Mouse (Mus musculus): ENCODE measurements around the gene Emilin1. TPM values are rescaled to one million over a fixed set of nuclear protein-coding genes. Genes with fewer than 3 reads are reported as not detected.
A peak's percentile ranks its signal among the peaks of the same experiment; 100 is the strongest.

Emilin1 gene
- polyA plus RNA-seq, 1 experiment, result 0.50 TPM

DNA sequence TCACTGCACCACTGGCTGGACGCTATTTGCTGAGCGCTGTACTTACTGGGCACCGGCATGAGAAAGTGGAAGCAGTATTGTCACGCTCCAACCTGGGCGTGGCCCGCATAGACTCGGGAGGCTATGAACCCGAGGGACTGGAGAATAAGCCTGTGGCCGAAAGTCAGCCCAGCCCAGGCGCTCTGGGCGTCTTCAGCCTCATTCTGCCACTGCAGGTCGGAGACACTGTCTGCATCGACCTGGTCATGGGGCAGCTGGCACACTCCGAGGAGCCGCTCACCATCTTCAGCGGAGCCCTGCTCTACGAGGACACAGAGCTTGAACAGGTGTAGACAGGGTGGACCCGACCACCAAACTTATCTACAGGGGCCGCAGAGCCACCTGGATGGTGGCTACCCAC lies 7.4 kb downstream of the Emilin1 start:
- no peaks in the 10 kb centered on the region for H3K9me3 ChIP-seq (ENCODE audit: control insufficient read depth, low read length)
- peak overlapping the region; percentile 67 for H3K4me3 ChIP-seq (replicated peaks)
- TF ChIP-seq TAL1 (IDR thresholded peaks at IDR 0.05; ENCODE audit: low read length) (no peak), GATA1 (IDR thresholded peaks at IDR 0.05; ENCODE audit: low read length) (no peak)
- H3K27me3 ChIP-seq (ENCODE audit: control insufficient read depth), result no peaks in the 10 kb centered on the region
- H3K36me3 ChIP-seq (ENCODE audit: control insufficient read depth), result peaks cover 36% of the 10 kb centered on the region
- peaks cover 52% of the 10 kb centered on the region for H3K4me1 ChIP-seq (ENCODE audit: control insufficient read depth)

DNA sequence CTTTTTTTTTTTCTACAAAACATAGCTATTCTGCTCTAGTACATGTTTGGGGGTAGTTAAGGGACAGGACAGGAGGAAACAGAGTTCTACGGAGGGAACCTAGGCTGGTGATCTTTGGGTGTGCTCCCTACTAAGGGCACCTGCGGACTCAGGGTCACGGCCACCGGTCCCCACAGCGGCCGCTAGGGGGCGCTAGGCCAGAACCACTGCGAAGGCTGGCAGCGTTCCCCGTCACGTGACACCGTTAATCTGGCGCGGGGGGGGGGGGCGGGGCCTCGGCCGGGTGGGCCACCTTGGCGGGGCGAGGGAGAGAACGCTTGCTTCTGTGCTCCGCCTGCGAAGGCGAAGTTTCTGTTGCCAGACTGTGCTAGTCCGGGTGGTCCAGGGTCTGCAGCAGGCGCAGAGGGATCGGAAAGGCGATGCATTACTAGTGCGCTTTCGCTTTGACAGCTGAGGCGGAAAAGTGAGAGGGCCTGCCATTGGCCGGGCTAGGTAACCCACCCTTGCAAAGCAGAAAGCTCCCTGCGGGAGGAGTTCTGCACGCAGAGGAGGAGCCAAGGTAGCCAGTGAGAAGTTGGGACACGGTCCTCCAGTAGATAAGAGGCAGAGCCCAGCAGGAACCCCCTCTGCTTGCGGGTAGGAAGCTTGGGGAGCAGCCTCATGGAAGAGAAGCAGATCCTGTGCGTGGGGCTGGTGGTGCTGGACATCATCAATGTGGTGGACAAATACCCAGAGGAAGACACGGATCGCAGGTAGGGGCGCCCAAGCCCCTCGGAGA lies 8.2 kb downstream of the Emilin1 start, which contains the start of gene Khk:
Khk (plus strand) TSS at position 176 of the 778 bp plus-strand sequence.
- Histone ChIP-seq H3K9me3 (ENCODE audit: control insufficient read depth, low read length) (no peaks in the 10 kb centered on the region), H3K4me1 (ENCODE audit: control insufficient read depth) (peaks cover 44% of the 10 kb centered on the region), H3K36me3 (ENCODE audit: control insufficient read depth) (peaks cover 36% of the 10 kb centered on the region), H3K4me3 (replicated peaks) (peak within 1 kb of the TSS; percentile 67), H3K27me3 (ENCODE audit: control insufficient read depth) (no peaks in the 10 kb centered on the region)
- peak; percentile 35; the same call in 1 of the 2 replicates for TF ChIP-seq GATA1 (IDR thresholded peaks at IDR 0.05; ENCODE audit: low read length)
- TF ChIP-seq TAL1 (IDR thresholded peaks at IDR 0.05; ENCODE audit: low read length), result no peak

DNA sequence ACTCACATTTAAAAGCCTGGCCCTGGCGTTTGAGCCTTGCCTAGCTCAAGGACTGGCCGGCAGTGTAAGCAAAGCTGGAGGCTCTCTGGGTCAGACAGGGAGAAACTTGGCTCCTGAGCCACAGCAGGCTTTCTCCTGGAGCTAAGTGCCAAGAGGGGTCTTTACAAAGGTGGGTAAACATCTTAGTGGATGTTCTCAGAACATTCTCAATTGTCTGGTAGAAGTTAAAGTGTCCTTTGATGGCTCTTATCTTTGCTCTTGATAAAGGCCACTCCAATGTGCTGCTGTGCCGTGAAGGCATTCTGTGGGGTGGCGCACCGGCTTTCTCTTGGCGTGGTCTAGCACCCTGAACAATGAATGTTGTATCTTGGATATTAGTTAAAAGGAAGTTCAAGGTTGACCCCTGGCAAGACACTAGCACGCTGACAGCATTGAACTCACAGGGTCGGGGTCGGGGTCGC lies 9.4 kb downstream of the Emilin1 start:
- Histone ChIP-seq H3K9me3 (ENCODE audit: control insufficient read depth, low read length) (no peaks in the 10 kb centered on the region), H3K36me3 (ENCODE audit: control insufficient read depth) (peaks cover 34% of the 10 kb centered on the region), H3K27me3 (ENCODE audit: control insufficient read depth) (no peaks in the 10 kb centered on the region), H3K4me1 (ENCODE audit: control insufficient read depth) (peaks cover 35% of the 10 kb centered on the region), H3K4me3 (replicated peaks) (peak overlapping the region; percentile 67)
- TF ChIP-seq TAL1 (IDR thresholded peaks at IDR 0.05; ENCODE audit: low read length) (no peak), GATA1 (IDR thresholded peaks at IDR 0.05; ENCODE audit: low read length) (no peak)

DNA sequence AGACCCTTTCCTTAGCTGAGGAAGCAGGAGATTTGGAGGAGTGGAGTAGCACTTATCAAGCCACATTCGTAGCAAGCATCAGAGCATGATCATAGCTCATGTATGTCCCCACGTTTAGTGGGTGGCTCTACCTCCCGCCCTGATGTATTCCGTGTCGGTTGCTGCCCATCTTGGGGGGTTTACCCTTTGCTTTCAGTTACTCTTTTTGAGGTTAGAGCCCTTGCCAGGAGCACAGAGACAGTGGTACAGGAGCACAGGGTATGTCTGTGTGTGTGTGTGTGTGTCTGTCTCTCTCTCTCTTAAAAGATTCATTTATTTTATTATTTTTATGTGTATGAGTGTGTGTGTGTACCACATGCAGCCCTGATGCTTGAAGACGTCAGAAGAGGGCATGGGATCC lies 9.9 kb downstream of the Emilin1 start:
- no peak overlapping the region for H3K4me3 ChIP-seq (replicated peaks)
- no peaks in the 10 kb centered on the region for H3K9me3 ChIP-seq (ENCODE audit: control insufficient read depth, low read length)
- no peaks in the 10 kb centered on the region for H3K27me3 ChIP-seq (ENCODE audit: control insufficient read depth)
- TF ChIP-seq GATA1 (IDR thresholded peaks at IDR 0.05; ENCODE audit: low read length), result no peak
- H3K36me3 ChIP-seq (ENCODE audit: control insufficient read depth), result peaks cover 30% of the 10 kb centered on the region
- H3K4me1 ChIP-seq (ENCODE audit: control insufficient read depth), result peaks cover 35% of the 10 kb centered on the region

DNA sequence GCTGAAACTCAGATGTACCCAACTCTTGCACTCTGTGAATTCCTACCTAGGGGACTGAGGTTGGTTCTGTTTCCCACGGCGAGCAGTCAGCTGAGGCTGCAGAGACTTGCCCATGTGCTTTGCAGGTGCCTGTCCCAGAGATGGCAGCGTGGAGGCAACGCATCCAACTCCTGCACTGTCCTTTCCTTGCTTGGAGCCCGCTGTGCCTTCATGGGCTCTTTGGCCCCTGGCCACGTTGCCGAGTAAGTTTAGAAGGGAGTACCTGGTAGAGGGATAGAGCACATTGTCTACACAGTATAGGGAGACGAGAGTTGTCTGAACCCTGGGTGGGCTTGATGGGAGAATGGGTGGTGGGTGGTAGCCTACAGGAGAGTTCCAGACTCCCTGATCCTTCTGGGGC lies 11.4 kb downstream of the Emilin1 start:
- H3K4me1 ChIP-seq (ENCODE audit: control insufficient read depth), result peaks cover 31% of the 10 kb centered on the region
- no peaks in the 10 kb centered on the region for H3K9me3 ChIP-seq (ENCODE audit: control insufficient read depth, low read length)
- no peak for TF ChIP-seq GATA1 (IDR thresholded peaks at IDR 0.05; ENCODE audit: low read length)
- no peak for TF ChIP-seq TAL1 (IDR thresholded peaks at IDR 0.05; ENCODE audit: low read length)
- H3K4me3 ChIP-seq (replicated peaks), result no peak overlapping the region
- peaks cover 19% of the 10 kb centered on the region; the same call in 1 of the 2 replicates for H3K36me3 ChIP-seq (ENCODE audit: control insufficient read depth)
- no peaks in the 10 kb centered on the region for H3K27me3 ChIP-seq (ENCODE audit: control insufficient read depth)

DNA sequence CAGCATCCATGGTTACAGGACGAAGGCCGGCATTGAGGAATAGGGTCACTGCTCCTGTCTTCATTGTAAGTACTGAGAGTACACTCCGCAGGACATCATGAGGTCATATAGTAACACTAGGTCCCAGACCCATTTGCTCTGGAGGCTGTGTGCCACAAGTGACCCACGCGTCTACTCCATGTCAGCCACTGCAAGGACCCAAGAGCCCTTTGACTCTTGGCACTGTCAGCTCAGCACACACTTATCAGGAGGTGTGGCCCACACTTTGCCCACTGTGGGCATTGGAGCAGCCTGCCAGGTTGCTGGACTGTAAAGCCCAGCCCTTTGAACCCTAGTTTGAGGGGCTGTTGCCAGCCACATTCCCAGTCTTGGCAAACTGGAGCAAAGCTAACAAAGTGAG lies 12.0 kb downstream of the Emilin1 start:
- no peak overlapping the region for H3K4me3 ChIP-seq (replicated peaks)
- peaks cover 30% of the 10 kb centered on the region for H3K4me1 ChIP-seq (ENCODE audit: control insufficient read depth)
- H3K36me3 ChIP-seq (ENCODE audit: control insufficient read depth), result peaks cover 15% of the 10 kb centered on the region; the same call in 1 of the 2 replicates
- H3K9me3 ChIP-seq (ENCODE audit: control insufficient read depth, low read length), result no peaks in the 10 kb centered on the region
- TF ChIP-seq GATA1 (IDR thresholded peaks at IDR 0.05; ENCODE audit: low read length) (no peak), TAL1 (IDR thresholded peaks at IDR 0.05; ENCODE audit: low read length) (no peak)
- no peaks in the 10 kb centered on the region for H3K27me3 ChIP-seq (ENCODE audit: control insufficient read depth)

DNA sequence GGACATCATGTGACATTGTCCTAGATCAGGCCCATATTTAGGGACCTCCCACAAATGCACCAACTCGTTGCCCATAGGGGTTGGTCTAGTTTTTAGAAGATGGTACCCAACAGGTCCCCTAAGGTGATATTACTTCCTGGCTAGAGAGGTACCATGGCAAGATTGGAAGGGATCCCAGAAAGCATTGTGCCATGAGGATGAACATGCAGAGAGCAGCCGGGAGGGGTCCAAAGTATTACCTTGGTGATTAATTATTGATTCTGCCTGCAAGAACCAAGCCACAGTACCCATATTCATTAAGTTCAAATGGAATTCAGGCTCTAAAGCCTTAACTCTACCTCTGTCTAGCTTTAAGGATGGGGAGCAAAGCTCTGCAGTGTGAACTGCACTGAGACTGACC lies 12.9 kb downstream of the Emilin1 start:
- no peak for TF ChIP-seq TAL1 (IDR thresholded peaks at IDR 0.05; ENCODE audit: low read length)
- no peak for TF ChIP-seq GATA1 (IDR thresholded peaks at IDR 0.05; ENCODE audit: low read length)
- H3K36me3 ChIP-seq (ENCODE audit: control insufficient read depth), result peaks cover 15% of the 10 kb centered on the region; the same call in 1 of the 2 replicates

DNA sequence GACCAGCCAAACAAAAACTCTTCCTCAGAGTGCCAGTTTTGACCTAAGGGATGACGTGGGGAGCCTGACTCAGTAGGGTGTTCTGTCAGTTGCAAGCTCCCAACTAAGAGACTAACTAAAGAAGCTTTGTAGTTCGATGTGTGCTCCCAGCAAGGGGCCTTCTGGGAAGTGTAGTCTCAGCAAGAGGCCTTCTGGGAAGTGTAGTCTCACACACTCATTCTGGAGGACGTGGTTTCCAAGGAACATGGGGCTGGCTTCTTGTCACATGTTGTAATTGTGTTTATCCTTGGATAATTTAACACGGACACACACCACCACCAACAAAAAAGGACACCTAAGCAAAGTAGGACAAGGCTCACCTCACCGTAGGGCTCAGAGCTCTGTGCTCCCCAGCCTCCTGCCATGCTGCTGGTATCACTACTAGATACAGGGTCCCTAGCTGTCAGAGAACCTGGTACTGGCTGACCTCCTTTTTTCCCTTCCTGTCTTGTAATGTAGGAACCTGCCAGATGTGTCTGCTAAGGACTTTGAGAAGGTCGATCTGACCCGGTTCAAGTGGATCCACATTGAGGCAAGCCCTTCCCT lies 14.8 kb downstream of the Emilin1 start:
- peaks cover 3% of the 10 kb centered on the region for H3K4me1 ChIP-seq (ENCODE audit: control insufficient read depth)
- H3K27me3 ChIP-seq (ENCODE audit: control insufficient read depth), result no peaks in the 10 kb centered on the region
- peaks cover 15% of the 10 kb centered on the region; the same call in 1 of the 2 replicates for H3K36me3 ChIP-seq (ENCODE audit: control insufficient read depth)
- no peak overlapping the region for H3K4me3 ChIP-seq (replicated peaks)
- no peaks in the 10 kb centered on the region for H3K9me3 ChIP-seq (ENCODE audit: control insufficient read depth, low read length)
- TF ChIP-seq TAL1 (IDR thresholded peaks at IDR 0.05; ENCODE audit: low read length) (no peak), GATA1 (IDR thresholded peaks at IDR 0.05; ENCODE audit: low read length) (no peak)

More for the DNA sequence above, 12.9 kb downstream of the Emilin1 start:
- Histone ChIP-seq H3K4me3 (replicated peaks) (no peak overlapping the region), H3K27me3 (ENCODE audit: control insufficient read depth) (no peaks in the 10 kb centered on the region), H3K4me1 (ENCODE audit: control insufficient read depth) (peaks cover 21% of the 10 kb centered on the region), H3K9me3 (ENCODE audit: control insufficient read depth, low read length) (no peaks in the 10 kb centered on the region)

DNA sequence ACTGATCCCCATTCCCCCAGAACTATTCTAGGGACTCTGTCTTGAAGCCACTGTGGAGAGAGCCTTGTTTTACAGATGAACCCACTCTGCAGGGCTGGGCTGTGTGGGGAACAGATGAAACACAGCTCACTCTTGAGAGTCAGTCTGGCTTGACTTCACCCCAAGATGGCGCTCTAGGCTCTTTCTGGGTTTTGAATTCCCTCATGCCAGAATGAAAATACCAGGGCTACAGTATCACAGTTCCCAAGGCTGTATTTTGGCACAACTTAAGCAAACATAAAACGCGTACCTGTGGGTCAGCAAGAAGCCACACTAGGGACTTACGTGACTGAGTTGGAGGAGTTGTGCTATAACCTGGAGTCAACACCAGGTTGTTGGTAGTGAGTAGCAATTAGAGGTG lies 16.9 kb downstream of the Emilin1 start:
- Histone ChIP-seq H3K4me3 (replicated peaks) (no peak overlapping the region), H3K9me3 (ENCODE audit: control insufficient read depth, low read length) (no peaks in the 10 kb centered on the region), H3K36me3 (ENCODE audit: control insufficient read depth) (peaks cover 8% of the 10 kb centered on the region; the same call in 1 of the 2 replicates), H3K27me3 (ENCODE audit: control insufficient read depth) (no peaks in the 10 kb centered on the region), H3K4me1 (ENCODE audit: control insufficient read depth) (no peaks in the 10 kb centered on the region)
- TF ChIP-seq TAL1 (IDR thresholded peaks at IDR 0.05; ENCODE audit: low read length) (no peak), GATA1 (IDR thresholded peaks at IDR 0.05; ENCODE audit: low read length) (no peak)

Measured in erythroblast, embryonic 14.5 days (primary cell).